Mouse (Mus musculus) MEL (cell line): ENCODE results near the gene Ubtf. TPM values are rescaled to one million over a fixed set of nuclear protein-coding genes. Genes with fewer than 3 reads are reported as not detected.

Source experiments
- DNase-seq: peaks from one replicate; pipeline ENCODE4 v3.0.0; 2011; ENCODE audit warnings: low read depth, low spot score
- H3K27ac ChIP-seq: 2 replicates; pipeline ENCODE4 v1.5.1; 2012; ENCODE audit warnings: low read depth, mild to moderate bottlenecking, control low read depth, low read length, moderate library complexity; ENCODE audit not compliant: control insufficient read depth
- H3K27me3 ChIP-seq, 2 experiments: fragments of 150-350 bp in 1 of 2; sonication (generic) in 1 of 2; 2 replicates each; pipeline ENCODE4 v1.6.1; 2012; ENCODE audit warnings: low read length in 2 of 2, mild to moderate bottlenecking in 2 of 2, improper control_type of control experiment in 1 of 2, moderate library complexity in 1 of 2; ENCODE audit not compliant: insufficient read depth in 2 of 2, control insufficient read depth in 1 of 2
- H3K36me3 ChIP-seq, 2 experiments: 2 replicates each; pipeline ENCODE4 v1.6.1; 2012 to 2014; ENCODE audit warnings: low read length in 2 of 2, improper control_type of control experiment in 1 of 2, inconsistent platforms in 1 of 2, mild to moderate bottlenecking in 1 of 2; ENCODE audit not compliant: insufficient read depth in 2 of 2, control insufficient read depth in 1 of 2
- H3K4me1 ChIP-seq, 2 experiments: fragments of 150-350 bp in 1 of 2; sonication (generic) in 1 of 2; 2 replicates each; pipeline ENCODE4 v1.6.1; 2012; ENCODE audit warnings: low read length in 2 of 2, improper control_type of control experiment in 1 of 2, mild to moderate bottlenecking in 1 of 2; ENCODE audit not compliant: insufficient read depth in 2 of 2, control insufficient read depth in 1 of 2
- H3K4me3 ChIP-seq, 2 experiments: fragments of 150-350 bp in 1 of 2; sonication (generic) in 1 of 2; 2 replicates each; pipeline ENCODE4 v1.5.1; 2012; ENCODE audit warnings: low read depth in 2 of 2, low read length in 2 of 2, mild to moderate bottlenecking in 2 of 2, moderate library complexity in 2 of 2, control low read depth in 1 of 2, improper control_type of control experiment in 1 of 2; ENCODE audit not compliant: control insufficient read depth in 1 of 2, insufficient read depth in 1 of 2
- H3K79me2 ChIP-seq: 2 replicates; pipeline ENCODE4 v1.6.1; 2012; ENCODE audit warnings: mild to moderate bottlenecking, low read length, moderate library complexity; ENCODE audit not compliant: control insufficient read depth, poor library complexity, insufficient read depth
- H3K9ac ChIP-seq: 2 replicates; pipeline ENCODE4 v1.6.1; 2012; ENCODE audit warnings: low read depth, mild to moderate bottlenecking, control low read depth, low read length, moderate library complexity; ENCODE audit not compliant: control insufficient read depth, poor library complexity, severe bottlenecking
- H3K9me3 ChIP-seq: fragments of 150-350 bp; sonication (generic); replicated peaks from 2 replicates; pipeline ENCODE4 v1.6.1; 2012; ENCODE audit warnings: mild to moderate bottlenecking, low read length, improper control_type of control experiment, moderate library complexity; ENCODE audit not compliant: insufficient read depth
- BHLHE40 ChIP-seq: IDR thresholded peaks from 2 replicates; pipeline ENCODE4 v1.6.1; 2012; ENCODE audit warnings: low read depth, mild to moderate bottlenecking, inconsistent platforms, low read length, improper control_type of control experiment, borderline replicate concordance
- CHD1 ChIP-seq: IDR thresholded peaks from 2 replicates; pipeline ENCODE4 v1.6.1; 2012; ENCODE audit warnings: low read depth, mild to moderate bottlenecking, inconsistent platforms, low read length, improper control_type of control experiment
- CHD2 ChIP-seq: IDR thresholded peaks from 2 replicates; pipeline ENCODE4 v1.6.1; 2011; ENCODE audit warnings: low read length, improper control_type of control experiment
- CTCF ChIP-seq, 3 experiments: IDR thresholded peaks in 2 of 3; conservative IDR thresholded peaks in 1 of 3; 2 replicates each; pipeline ENCODE4 v1.5.1; 2011 to 2012; ENCODE audit warnings: low read length in 3 of 3, low read depth in 2 of 3, mild to moderate bottlenecking in 2 of 3, improper control_type of control experiment in 1 of 3, inconsistent platforms in 1 of 3, mixed read lengths in 1 of 3, moderate library complexity in 1 of 3; ENCODE audit not compliant: control insufficient read depth in 1 of 3, insufficient read depth in 1 of 3, poor library complexity in 1 of 3, severe bottlenecking in 1 of 3
- E2F4 ChIP-seq: IDR thresholded peaks from 2 replicates; pipeline ENCODE4 v1.6.1; 2011; ENCODE audit warnings: low read depth, low read length, improper control_type of control experiment, borderline replicate concordance
- ELF1 ChIP-seq: IDR thresholded peaks from 2 replicates; pipeline ENCODE4 v1.6.1; 2014; ENCODE audit warnings: low read depth, mild to moderate bottlenecking, inconsistent platforms, low read length, improper control_type of control experiment, moderate library complexity
- ETS1 ChIP-seq: IDR thresholded peaks from 2 replicates; pipeline ENCODE4 v1.6.1; 2012; ENCODE audit warnings: low read depth, mild to moderate bottlenecking, inconsistent platforms, low read length, improper control_type of control experiment, moderate library complexity
- GABPA ChIP-seq: IDR thresholded peaks from 2 replicates; pipeline ENCODE4 v1.6.1; 2012; ENCODE audit warnings: low read depth, mild to moderate bottlenecking, inconsistent platforms, low read length, improper control_type of control experiment, moderate library complexity
- GATA1 ChIP-seq: IDR thresholded peaks from 2 replicates; pipeline ENCODE4 v1.6.1; 2011; ENCODE audit warnings: low read depth, low read length, improper control_type of control experiment
- JUND ChIP-seq: IDR thresholded peaks from 2 replicates; pipeline ENCODE4 v1.6.1; 2011; ENCODE audit warnings: low read depth, mild to moderate bottlenecking, improper control_type of control experiment, low read length
- MAFK ChIP-seq: IDR thresholded peaks from 2 replicates; pipeline ENCODE4 v1.6.1; 2011; ENCODE audit warnings: low read depth, mild to moderate bottlenecking, low read length, improper control_type of control experiment, borderline replicate concordance
- MAZ ChIP-seq: IDR thresholded peaks from 2 replicates; pipeline ENCODE4 v1.6.1; 2012; ENCODE audit warnings: low read depth, mild to moderate bottlenecking, inconsistent platforms, low read length, improper control_type of control experiment
- MEF2A ChIP-seq: IDR thresholded peaks from 2 replicates; pipeline ENCODE4 v1.6.1; 2014; ENCODE audit warnings: low read depth, mild to moderate bottlenecking, inconsistent platforms, low read length, improper control_type of control experiment; ENCODE audit not compliant: poor library complexity, insufficient replicate concordance, severe bottlenecking; ENCODE audit errors: extremely low read depth
- MXI1 ChIP-seq: IDR thresholded peaks from 2 replicates; pipeline ENCODE4 v1.6.1; 2011; ENCODE audit warnings: mild to moderate bottlenecking, low read depth, low read length, improper control_type of control experiment
- MYC ChIP-seq: IDR thresholded peaks from 2 replicates; pipeline ENCODE4 v1.6.1; 2011; ENCODE audit warnings: low read depth, mild to moderate bottlenecking, low read length, improper control_type of control experiment, moderate library complexity
- POLR2A ChIP-seq, 2 experiments: IDR thresholded peaks; 2 replicates each; pipeline ENCODE4 v1.6.1; 2011 to 2012; ENCODE audit warnings: low read length in 2 of 2, mild to moderate bottlenecking in 2 of 2, control low read depth in 1 of 2, improper control_type of control experiment in 1 of 2, low read depth in 1 of 2, moderate library complexity in 1 of 2; ENCODE audit not compliant: control insufficient read depth in 1 of 2, insufficient read depth in 1 of 2, poor library complexity in 1 of 2
- POLR2AphosphoS2 ChIP-seq: IDR thresholded peaks from 2 replicates; pipeline ENCODE4 v1.6.1; 2011; ENCODE audit warnings: low read length, improper control_type of control experiment
- POLR2AphosphoS5 ChIP-seq: IDR thresholded peaks from 2 replicates; pipeline ENCODE4 v1.6.1; 2012; ENCODE audit warnings: low read depth, borderline replicate concordance, mild to moderate bottlenecking, inconsistent platforms, low read length, moderate library complexity, mixed read lengths
- RAD21 ChIP-seq: IDR thresholded peaks from 2 replicates; pipeline ENCODE4 v1.6.1; 2011; ENCODE audit warnings: mild to moderate bottlenecking, low read depth, low read length, improper control_type of control experiment
- RCOR1 ChIP-seq: IDR thresholded peaks from 2 replicates; pipeline ENCODE4 v1.6.1; 2012; ENCODE audit warnings: low read depth, mild to moderate bottlenecking, inconsistent platforms, low read length, improper control_type of control experiment
- SIN3A ChIP-seq: IDR thresholded peaks from 2 replicates; pipeline ENCODE4 v1.6.1; 2012; ENCODE audit warnings: low read length, improper control_type of control experiment, inconsistent platforms
- SMC3 ChIP-seq: IDR thresholded peaks from 2 replicates; pipeline ENCODE4 v1.6.1; 2011; ENCODE audit warnings: low read depth, low read length, improper control_type of control experiment
- TAL1 ChIP-seq: IDR thresholded peaks from 2 replicates; pipeline ENCODE4 v1.6.1; 2012; ENCODE audit warnings: mild to moderate bottlenecking, inconsistent platforms, low read length, moderate library complexity, mixed read lengths
- TBP ChIP-seq: IDR thresholded peaks from 2 replicates; pipeline ENCODE4 v1.8.0; 2011; ENCODE audit warnings: low read depth, low read length, improper control_type of control experiment
- UBTF ChIP-seq: IDR thresholded peaks from 2 replicates; pipeline ENCODE4 v1.6.1; 2012; ENCODE audit warnings: low read depth, mild to moderate bottlenecking, inconsistent platforms, low read length, improper control_type of control experiment, moderate library complexity, borderline replicate concordance; ENCODE audit not compliant: insufficient read depth
- USF2 ChIP-seq, 2 experiments: IDR thresholded peaks; 2 replicates each; pipeline ENCODE4 v1.6.1; 2011 to 2012; ENCODE audit warnings: improper control_type of control experiment in 2 of 2, low read length in 2 of 2, borderline replicate concordance in 1 of 2, inconsistent platforms in 1 of 2, low read depth in 1 of 2, mild to moderate bottlenecking in 1 of 2; ENCODE audit not compliant: insufficient read depth in 1 of 2
- ZKSCAN1 ChIP-seq: IDR thresholded peaks from 2 replicates; pipeline ENCODE4 v1.6.1; 2012; ENCODE audit warnings: low read depth, mild to moderate bottlenecking, inconsistent platforms, low read length, improper control_type of control experiment, moderate library complexity
- ZMIZ1 ChIP-seq: IDR thresholded peaks from 2 replicates; pipeline ENCODE4 v1.6.1; 2012; ENCODE audit warnings: low read depth, mild to moderate bottlenecking, inconsistent platforms, low read length, improper control_type of control experiment, moderate library complexity
- ZNF384 ChIP-seq: IDR thresholded peaks from 2 replicates; pipeline ENCODE4 v1.6.1; 2012; ENCODE audit warnings: low read depth, mild to moderate bottlenecking, inconsistent platforms, low read length, improper control_type of control experiment
- polyA plus RNA-seq, 2 experiments: library from polyadenylated mRNA; stranded (reverse) in 1 of 2; unstranded in 1 of 2; fragments of >175 nt in 1 of 2; fragments of >200 nt in 1 of 2; gene quantifications; 2 replicates each; pipeline versions ENCODE4 v1.2.1 to v1.2.4; 2012; ENCODE audit warnings: low replicate concordance in 2 of 2, low read depth in 1 of 2; ENCODE audit not compliant: insufficient read length in 2 of 2, insufficient read depth in 1 of 2, missing spikeins in 1 of 2
- total RNA-seq: library from RNA; depleted of rRNA; stranded (reverse); fragments of 300-350 nt; gene quantifications from 2 replicates; pipeline ENCODE4 v1.2.3, GENCODE M21; 2012

The Ubtf gene
- total and polyA plus RNA-seq, 3 experiments, result 76.5 to 189 (median 145) TPM

DNA sequence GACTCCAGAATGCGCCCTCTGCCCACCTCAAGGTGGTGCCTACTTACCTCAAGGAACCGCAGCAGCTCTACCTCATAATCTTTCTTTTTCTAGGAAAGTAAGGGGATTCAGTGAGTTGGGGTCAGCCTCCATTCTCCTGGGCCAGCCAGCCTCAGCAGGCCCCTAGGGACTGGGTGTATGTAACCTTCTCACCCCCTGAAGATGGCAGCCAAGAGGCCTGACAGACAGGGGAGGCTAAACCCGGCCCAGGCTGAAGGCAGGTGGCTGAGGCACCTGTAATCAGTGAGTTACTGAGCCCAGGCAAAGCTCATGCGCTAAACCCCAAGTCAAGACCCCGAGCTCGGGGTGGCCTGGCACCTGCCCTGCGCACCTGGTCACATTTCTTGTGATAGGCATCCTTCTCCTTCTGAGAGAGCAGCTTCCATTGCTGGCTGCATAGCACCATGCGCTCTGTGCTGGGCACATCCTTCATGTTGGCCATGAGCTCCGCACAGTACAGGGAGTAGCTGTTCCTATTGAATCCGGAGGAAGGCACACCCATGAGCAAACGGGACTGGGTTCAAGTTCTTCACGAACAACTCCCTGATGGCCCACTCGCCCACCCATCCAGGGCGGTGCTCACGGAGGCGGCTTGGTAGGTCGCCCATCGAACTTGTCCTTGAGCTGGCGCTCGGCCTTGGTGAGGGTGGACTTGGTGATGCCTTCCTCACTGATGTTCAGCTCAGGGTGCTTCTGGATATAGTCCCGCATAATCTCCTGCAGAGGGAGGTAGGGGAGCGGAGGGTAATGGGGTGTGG lies 9.5 kb downstream of the Ubtf start:
- TF ChIP-seq MYC, result 0 out of 2 replicates have a peak, but pooled peaks have one; percentile 21
- TF ChIP-seq ZKSCAN1, result no peak
- no peak for TF ChIP-seq UBTF
- TF ChIP-seq GATA1, result no peak
- TF ChIP-seq CHD1, result no peak
- TF ChIP-seq ZNF384, result no peak
- TF ChIP-seq MAFK, result no peak
- no peak for TF ChIP-seq MEF2A
- TF ChIP-seq SIN3A, result no peak
- peak; percentile 31; the same call in 1 of the 2 replicates for TF ChIP-seq MXI1
- TF ChIP-seq CTCF (IDR thresholded peaks at IDR 0.05 in 2 of 3, conservative IDR thresholded peaks at IDR 0.05 in 1 of 3; ENCODE audit: control insufficient read depth in 1 of 3, insufficient read depth in 1 of 3, low read depth in 2 of 3, low read length in 3 of 3, poor library complexity in 1 of 3, severe bottlenecking in 1 of 3), result peak in 1 of 3 experiments; percentile 6; a peak in 1 of 6 replicates
- peak; percentile 14; the same call in 1 of the 2 replicates for TF ChIP-seq POLR2AphosphoS2
- H3K27me3 ChIP-seq, result no peaks in the 10 kb centered on the region
- peaks cover 11% of the 10 kb centered on the region for H3K79me2 ChIP-seq
- H3K9me3 ChIP-seq, result no peaks in the 10 kb centered on the region
- DNase-seq, result no peak
- H3K9ac ChIP-seq, result peak overlapping the region; percentile 64
- H3K36me3 ChIP-seq, result peaks cover 4 to 8% of the 10 kb centered on the region in 2 experiments
- peaks cover 0 to 10% of the 10 kb centered on the region in 2 experiments; a peak in 2 of 4 replicates for H3K4me1 ChIP-seq
- peak overlapping the region; percentile 52 for H3K27ac ChIP-seq
- peak overlapping the region; percentile 43 to 52 for H3K4me3 ChIP-seq

DNA sequence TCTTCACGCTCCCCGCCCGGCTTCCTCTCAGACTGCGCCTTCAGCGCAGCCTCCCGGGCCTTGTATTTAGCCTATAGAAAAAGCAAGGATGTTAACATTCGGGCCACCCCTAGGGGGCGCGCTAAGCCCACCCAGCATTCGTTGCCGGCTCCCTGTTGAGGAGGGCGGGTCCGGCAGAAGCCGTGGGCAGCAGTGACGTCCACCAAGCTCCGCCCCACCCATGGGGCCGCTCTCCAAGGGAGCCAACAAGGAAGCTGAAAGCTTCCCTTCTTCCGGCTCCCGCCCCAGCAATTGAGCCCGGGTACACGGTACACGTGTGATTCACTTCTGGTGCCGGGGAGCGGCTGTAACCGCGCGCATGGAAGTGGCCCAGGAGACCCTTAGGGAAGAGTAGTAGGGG lies 10.6 kb downstream of the Ubtf start:
- H3K36me3 ChIP-seq, result peaks cover 3 to 5% of the 10 kb centered on the region in 2 experiments; a peak in 3 of 4 replicates
- peak overlapping the region; percentile 52 for H3K27ac ChIP-seq
- no peak for TF ChIP-seq RCOR1
- no peak for TF ChIP-seq MEF2A
- peak; percentile 33; the same call in 1 of the 2 replicates for TF ChIP-seq ETS1
- peak; percentile 71 for TF ChIP-seq TBP
- TF ChIP-seq GABPA, result no peak
- TF ChIP-seq SMC3, result peak; percentile 68
- TF ChIP-seq GATA1, result no peak
- TF ChIP-seq E2F4, result peak; percentile 61; the same call in 1 of the 2 replicates
- peak; percentile 99 for TF ChIP-seq MXI1
- peak; percentile 91 for TF ChIP-seq ELF1
- peak; percentile 82 for TF ChIP-seq MAZ
- no peak for TF ChIP-seq CHD1
- TF ChIP-seq ZMIZ1, result no peak
- TF ChIP-seq RAD21, result peak; percentile 86
- no peak for TF ChIP-seq USF2 (IDR thresholded peaks at IDR 0.05; ENCODE audit: borderline replicate concordance in 1 of 2, insufficient read depth in 1 of 2, low read depth in 1 of 2, low read length in 2 of 2)
- TF ChIP-seq POLR2AphosphoS5, result no peak
- TF ChIP-seq CHD2, result no peak
- TF ChIP-seq TAL1, result no peak
- no peak for TF ChIP-seq JUND
- no peak for TF ChIP-seq BHLHE40
- peak in 1 of 2 experiments; percentile 89; a peak in 2 of 4 replicates for TF ChIP-seq POLR2A (IDR thresholded peaks at IDR 0.05; ENCODE audit: control insufficient read depth in 1 of 2, insufficient read depth in 1 of 2, low read depth in 1 of 2, low read length in 2 of 2, poor library complexity in 1 of 2)

More for the DNA sequence above, 10.6 kb downstream of the Ubtf start:
- Histone ChIP-seq H3K9ac (peak overlapping the region; percentile 64), H3K4me3 (peak overlapping the region; percentile 43 to 52), H3K27me3 (no peaks in the 10 kb centered on the region), H3K9me3 (no peaks in the 10 kb centered on the region), H3K4me1 (peaks cover 0 to 7% of the 10 kb centered on the region in 2 experiments; a peak in 2 of 4 replicates), H3K79me2 (peaks cover 2% of the 10 kb centered on the region; the same call in 1 of the 2 replicates)
- DNase-seq, result peak; percentile 99
